Mouse (Mus musculus): ENCODE measurements around the gene Gca. TPM values are rescaled to one million over a fixed set of nuclear protein-coding genes. Genes with fewer than 3 reads are reported as not detected.

Gca gene
- total and polyA plus RNA-seq, 3 experiments: 4.2 to 10.1 (median 4.7) TPM

DNA sequence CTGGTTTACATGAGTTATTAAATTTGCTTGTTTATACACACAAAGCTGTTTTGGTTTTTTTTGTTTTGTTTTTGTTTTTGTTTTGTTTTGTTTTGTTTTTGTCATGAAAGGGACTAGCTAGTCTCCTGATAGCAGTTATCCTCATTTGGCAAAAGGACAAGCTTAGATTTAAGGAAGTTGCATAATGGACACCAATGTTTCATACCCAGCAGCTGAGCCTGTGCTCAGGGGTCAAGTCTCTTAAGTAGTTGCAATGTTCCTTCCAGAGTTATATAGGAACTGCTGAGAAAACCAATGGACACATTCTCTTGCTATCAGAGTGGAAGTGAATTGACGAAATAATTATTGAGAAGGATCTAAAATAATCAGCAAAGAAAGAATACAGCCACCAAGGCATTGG lies 8.0 kb upstream of the Gca start:
- H3K36me3 ChIP-seq (replicated peaks in 1 of 2; ENCODE audit: control insufficient read depth in 1 of 2, insufficient read depth in 1 of 2, low read length in 1 of 2): no peaks in the 10 kb centered on the region
- H3K4me2 ChIP-seq (ENCODE audit: insufficient read depth, low read depth, poor library complexity, severe bottlenecking): no peak overlapping the region
- no peak overlapping the region for H3K4me3 ChIP-seq (replicated peaks in 1 of 3; ENCODE audit: low read depth in 2 of 3, low read length in 2 of 3, poor library complexity in 1 of 3)
- TF ChIP-seq ZKSCAN1 (IDR thresholded peaks at IDR 0.05; ENCODE audit: borderline replicate concordance, low read depth, low read length) (no peak), CTCF (conservative IDR thresholded peaks at IDR 0.05 in 1 of 2, IDR thresholded peaks at IDR 0.05 in 1 of 2; ENCODE audit: low read depth in 2 of 2, low read length in 2 of 2) (no peak), SMC3 (IDR thresholded peaks at IDR 0.05; ENCODE audit: low read depth, low read length) (no peak), CHD2 (IDR thresholded peaks at IDR 0.05; ENCODE audit: low read length) (no peak), ETS1 (conservative IDR thresholded peaks at IDR 0.05; ENCODE audit: low read depth, low read length) (no peak)
- H3K27ac ChIP-seq (ENCODE audit: insufficient read depth, low read depth): no peak overlapping the region
- H3K9me3 ChIP-seq (replicated peaks; ENCODE audit: low read length): no peaks in the 10 kb centered on the region
- dilution Hi-C loops (cut with MboI; ENCODE audit: extremely low pct_ligation_motif_present, extremely low pct_unique_long_range_greater_than_20kb, low sequenced_read_pairs) (no loop called here), in situ Hi-C loops (cut with MboI; ENCODE audit: low pct_ligation_motif_present, low pct_unique_long_range_greater_than_20kb, low sequenced_read_pairs) (no loop called here)
- H3K79me2 ChIP-seq (replicated peaks; ENCODE audit: control insufficient read depth, extremely low read depth, insufficient read depth, poor library complexity, severe bottlenecking): no peaks in the 10 kb centered on the region
- H3K9ac ChIP-seq (ENCODE audit: insufficient read depth, low read depth): no peak overlapping the region
- no peaks in the 10 kb centered on the region for H3K4me1 ChIP-seq (ENCODE audit: control insufficient read depth in 1 of 2, insufficient read depth in 2 of 2)
- no peak for DNase-seq (ENCODE audit: extremely low read depth)
- no peaks in the 10 kb centered on the region for H3K27me3 ChIP-seq (replicated peaks)

DNA sequence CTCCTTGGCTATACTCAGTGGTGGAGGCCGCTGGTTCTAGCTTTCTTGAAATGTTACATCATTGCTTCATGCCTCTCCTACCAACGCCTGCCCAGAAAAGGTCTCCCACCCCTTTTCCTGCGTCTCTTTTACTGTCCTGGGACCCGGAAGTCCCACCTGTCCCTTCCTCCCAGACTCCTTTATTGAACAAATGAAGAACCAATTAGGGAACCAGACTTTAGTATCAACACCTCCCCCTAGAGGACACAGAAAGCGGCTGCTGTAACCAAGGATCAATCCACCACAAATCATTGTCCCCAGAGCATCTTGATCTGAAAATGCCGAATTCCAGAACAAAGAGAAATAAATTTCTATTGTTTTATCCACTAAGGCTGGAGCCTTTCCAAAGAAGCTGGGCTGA lies 3.5 kb upstream of the Gca start:
- peak; percentile 17 for DNase-seq (ENCODE audit: extremely low read depth)
- Histone ChIP-seq H3K9me3 (replicated peaks; ENCODE audit: low read length) (no peaks in the 10 kb centered on the region), H3K79me2 (replicated peaks; ENCODE audit: control insufficient read depth, extremely low read depth, insufficient read depth, poor library complexity, severe bottlenecking) (no peaks in the 10 kb centered on the region), H3K4me1 (ENCODE audit: control insufficient read depth in 1 of 2, insufficient read depth in 2 of 2) (peaks cover 0 to 23% of the 10 kb centered on the region in 2 experiments; a peak in 2 of 4 replicates), H3K9ac (ENCODE audit: insufficient read depth, low read depth) (no peak overlapping the region), H3K4me3 (replicated peaks in 1 of 3; ENCODE audit: low read depth in 2 of 3, low read length in 2 of 3, poor library complexity in 1 of 3) (no peak overlapping the region), H3K36me3 (replicated peaks in 1 of 2; ENCODE audit: control insufficient read depth in 1 of 2, insufficient read depth in 1 of 2, low read length in 1 of 2) (no peaks in the 10 kb centered on the region), H3K4me2 (ENCODE audit: insufficient read depth, low read depth, poor library complexity, severe bottlenecking) (no peak overlapping the region), H3K27ac (ENCODE audit: insufficient read depth, low read depth) (no peak overlapping the region), H3K27me3 (replicated peaks) (no peaks in the 10 kb centered on the region)
- dilution Hi-C loops (cut with MboI; ENCODE audit: extremely low pct_ligation_motif_present, extremely low pct_unique_long_range_greater_than_20kb, low sequenced_read_pairs): no loop called here
- TF ChIP-seq RAD21 (IDR thresholded peaks at IDR 0.05; ENCODE audit: low read depth, low read length) (no peak; the same call in none of the 2 replicates), ELF1 (IDR thresholded peaks at IDR 0.05; ENCODE audit: low read depth, low read length) (peak; percentile 68), UBTF (IDR thresholded peaks at IDR 0.05; ENCODE audit: low read depth, low read length) (no peak), TBP (conservative IDR thresholded peaks at IDR 0.05; ENCODE audit: low read depth, low read length) (no peak), CTCF (conservative IDR thresholded peaks at IDR 0.05 in 1 of 2, IDR thresholded peaks at IDR 0.05 in 1 of 2; ENCODE audit: low read depth in 2 of 2, low read length in 2 of 2) (peak; percentile 24 to 57; a peak in 2 of 4 replicates)
- in situ Hi-C loops (cut with MboI; ENCODE audit: low pct_ligation_motif_present, low pct_unique_long_range_greater_than_20kb, low sequenced_read_pairs): no loop called here

- in situ Hi-C loops (cut with MboI; ENCODE audit: low pct_ligation_motif_present, low pct_unique_long_range_greater_than_20kb, low sequenced_read_pairs): no loop called here
These were observed 1.5 kb upstream of the Gca start for GRCm38 (mm10) chr2:62662560-62662959.

More at GRCm38 (mm10) chr2:62662560-62662959, 1.5 kb upstream of the Gca start:
- Histone ChIP-seq H3K4me3 (replicated peaks in 1 of 3; ENCODE audit: low read depth in 2 of 3, low read length in 2 of 3, poor library complexity in 1 of 3) (no peak overlapping the region), H3K27ac (ENCODE audit: insufficient read depth, low read depth) (no peak overlapping the region), H3K27me3 (replicated peaks) (no peaks in the 10 kb centered on the region), H3K36me3 (replicated peaks in 1 of 2; ENCODE audit: control insufficient read depth in 1 of 2, insufficient read depth in 1 of 2, low read length in 1 of 2) (no peaks in the 10 kb centered on the region), H3K4me2 (ENCODE audit: insufficient read depth, low read depth, poor library complexity, severe bottlenecking) (peak overlapping the region; percentile 60), H3K79me2 (replicated peaks; ENCODE audit: control insufficient read depth, extremely low read depth, insufficient read depth, poor library complexity, severe bottlenecking) (no peaks in the 10 kb centered on the region), H3K4me1 (ENCODE audit: control insufficient read depth in 1 of 2, insufficient read depth in 2 of 2) (peaks cover 0 to 23% of the 10 kb centered on the region in 2 experiments; a peak in 2 of 4 replicates), H3K9me3 (replicated peaks; ENCODE audit: low read length) (no peaks in the 10 kb centered on the region), H3K9ac (ENCODE audit: insufficient read depth, low read depth) (no peak overlapping the region)
- TF ChIP-seq IRF4 (IDR thresholded peaks at IDR 0.05; ENCODE audit: low read depth, low read length): peak; percentile 51; the same call in 1 of the 2 replicates
- TF ChIP-seq HCFC1 (IDR thresholded peaks at IDR 0.05; ENCODE audit: low read depth, low read length): no peak
- TF ChIP-seq MEF2A (IDR thresholded peaks at IDR 0.05; ENCODE audit: borderline replicate concordance, low read depth, low read length): peak; percentile 11; the same call in 1 of the 2 replicates
- DNase-seq (ENCODE audit: extremely low read depth): no peak
- dilution Hi-C loops (cut with MboI; ENCODE audit: extremely low pct_ligation_motif_present, extremely low pct_unique_long_range_greater_than_20kb, low sequenced_read_pairs): no loop called here
